Mouse (Mus musculus) thymus, postnatal 14 days (tissue): ENCODE results near the gene Acvr1b.
A peak's percentile ranks its signal among the peaks of the same experiment; 100 is the strongest.

Source experiments
- DNase-seq: peaks from one replicate; pipeline ENCODE4 v3.0.0; 2021

The Acvr1b gene

GRCm38 (mm10) chr15:101173421-101174211 lies at the start of gene Acvr1b:
Acvr1b (plus strand) TSS chr15:101174067.
- DNase-seq: peak; percentile 94

GRCm38 (mm10) chr15:101125561-101125960 lies 48.3 kb upstream of the Acvr1b start:
- no peak for DNase-seq

GRCm38 (mm10) chr15:101126876-101127544 lies 46.9 kb upstream of the Acvr1b start:
- DNase-seq: no peak

DNA sequence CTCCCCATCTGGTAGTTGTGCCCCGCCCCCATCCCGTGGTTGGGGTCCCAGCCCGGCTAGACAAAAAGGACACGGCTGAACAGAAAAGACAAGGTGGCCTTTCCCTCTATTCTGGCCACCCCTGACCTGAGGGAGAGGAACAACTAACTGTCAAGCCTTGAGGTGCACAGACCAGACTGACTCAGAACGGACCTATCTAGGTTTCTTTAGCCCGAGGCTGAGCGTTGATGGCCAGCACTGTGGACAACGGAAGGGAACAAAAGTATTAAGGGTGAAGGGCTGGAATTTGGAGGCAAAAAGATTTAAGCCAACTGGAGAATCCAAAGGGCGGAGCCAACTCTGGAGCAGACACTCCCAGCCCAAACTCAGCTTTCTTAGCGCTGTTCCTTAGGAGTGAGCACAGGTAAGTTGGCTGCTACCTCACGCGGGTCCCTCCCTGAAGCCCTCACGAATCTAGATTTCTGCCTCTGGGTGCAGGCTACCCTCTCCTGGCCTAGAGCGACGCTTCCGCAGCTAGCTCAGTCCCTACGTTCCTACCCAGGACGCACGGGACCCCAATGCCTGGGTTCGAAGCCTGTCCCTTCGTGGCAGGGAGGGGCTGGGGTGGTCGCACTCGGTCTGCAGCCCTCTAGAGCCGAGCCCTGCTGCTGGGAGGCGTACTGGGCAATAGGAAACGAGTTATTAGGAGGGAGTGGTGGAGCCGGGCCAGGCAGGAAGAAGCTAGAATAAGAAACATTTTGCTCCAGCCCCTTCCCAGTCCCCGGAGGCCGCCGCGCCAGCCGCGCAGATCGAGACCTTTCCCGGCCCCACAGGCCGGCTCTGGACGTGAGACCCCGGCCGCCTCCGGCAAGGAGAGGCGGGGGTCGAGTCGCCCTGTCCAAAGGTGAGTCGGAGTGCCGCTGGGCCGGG lies 45.4 kb upstream of the Acvr1b start, which contains the start of gene Acvrl1:
Acvrl1 (plus strand) TSS at position 342 of the 909 bp plus-strand sequence.
- DNase-seq: no peak

- no peak for DNase-seq
These were observed 44.5 kb upstream of the Acvr1b start for GRCm38 (mm10) chr15:101129412-101129811.

- no peak for DNase-seq
These were observed 42.4 kb upstream of the Acvr1b start for GRCm38 (mm10) chr15:101131498-101131897.

GRCm38 (mm10) chr15:101132041-101132440 lies 41.8 kb upstream of the Acvr1b start:
- no peak for DNase-seq

GRCm38 (mm10) chr15:101132761-101133160 lies 41.1 kb upstream of the Acvr1b start:
- no peak for DNase-seq

DNA sequence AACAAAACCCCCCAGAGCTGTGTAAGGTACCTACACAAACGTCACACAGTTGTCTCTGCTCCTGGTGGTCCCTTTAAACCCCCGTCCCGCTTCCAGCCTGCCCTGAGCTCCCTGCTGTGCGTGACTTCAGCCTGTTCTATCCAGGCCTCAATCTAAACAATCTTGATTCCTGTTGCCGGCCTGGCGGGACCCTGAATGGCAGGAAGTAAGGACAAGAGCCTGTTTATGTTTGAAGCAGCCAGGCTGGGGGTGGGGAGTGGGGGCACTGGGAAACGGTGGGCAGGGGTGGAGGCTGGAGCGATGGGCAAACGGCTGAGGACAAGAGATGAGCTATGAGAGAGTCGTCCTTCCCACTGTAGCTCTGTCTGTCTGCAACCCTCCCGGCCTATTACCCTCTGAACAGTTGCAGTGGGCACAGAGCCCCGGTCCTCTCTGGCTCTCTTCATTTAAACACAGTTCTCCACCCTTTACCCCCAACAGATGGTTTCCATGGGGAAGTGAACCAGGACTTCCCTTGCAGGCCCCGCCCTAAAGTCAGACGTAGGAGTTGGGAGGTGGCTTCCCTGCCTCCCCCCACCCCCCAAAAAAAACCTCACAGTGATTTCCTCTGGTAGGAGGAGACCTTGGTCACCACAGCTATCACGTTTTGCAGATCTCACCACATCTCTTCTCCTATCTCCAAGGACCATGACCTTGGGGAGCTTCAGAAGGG lies 39.7 kb upstream of the Acvr1b start:
- DNase-seq: peak; percentile 32

DNA sequence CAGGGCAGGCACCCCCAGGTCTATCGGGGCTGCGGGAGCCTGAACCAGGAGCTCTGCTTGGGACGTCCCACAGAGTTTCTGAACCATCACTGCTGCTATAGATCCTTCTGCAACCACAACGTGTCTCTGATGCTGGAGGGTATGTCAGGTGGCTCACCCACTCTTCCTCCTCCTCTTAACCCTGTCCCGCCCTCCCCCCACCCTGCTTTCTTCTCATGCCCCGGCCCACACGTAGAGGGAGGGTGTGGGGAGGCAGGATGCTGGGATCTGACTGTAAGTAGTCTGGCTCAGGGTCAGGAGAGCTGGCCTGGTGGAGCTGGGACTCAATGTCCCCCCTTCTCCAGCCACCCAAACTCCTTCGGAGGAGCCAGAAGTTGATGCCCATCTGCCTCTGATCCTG lies 38.5 kb upstream of the Acvr1b start:
- peak; percentile 55 for DNase-seq

DNA sequence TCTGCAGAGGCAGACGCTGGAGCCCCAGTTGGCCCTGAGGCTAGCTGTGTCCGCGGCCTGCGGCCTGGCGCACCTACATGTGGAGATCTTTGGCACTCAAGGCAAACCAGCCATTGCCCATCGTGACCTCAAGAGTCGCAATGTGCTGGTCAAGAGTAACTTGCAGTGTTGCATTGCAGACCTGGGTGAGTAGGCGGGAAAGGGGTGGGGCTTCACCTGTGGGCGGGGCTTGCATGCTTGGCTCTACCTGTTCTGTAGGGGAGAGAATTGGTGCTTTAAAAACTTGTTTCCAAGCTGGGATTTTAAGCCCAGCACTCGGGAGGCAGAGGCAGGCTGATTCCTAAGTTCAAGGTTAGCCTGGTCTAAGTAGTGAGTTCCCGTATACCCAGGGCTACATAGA lies 36.4 kb upstream of the Acvr1b start:
- no peak for DNase-seq

DNA sequence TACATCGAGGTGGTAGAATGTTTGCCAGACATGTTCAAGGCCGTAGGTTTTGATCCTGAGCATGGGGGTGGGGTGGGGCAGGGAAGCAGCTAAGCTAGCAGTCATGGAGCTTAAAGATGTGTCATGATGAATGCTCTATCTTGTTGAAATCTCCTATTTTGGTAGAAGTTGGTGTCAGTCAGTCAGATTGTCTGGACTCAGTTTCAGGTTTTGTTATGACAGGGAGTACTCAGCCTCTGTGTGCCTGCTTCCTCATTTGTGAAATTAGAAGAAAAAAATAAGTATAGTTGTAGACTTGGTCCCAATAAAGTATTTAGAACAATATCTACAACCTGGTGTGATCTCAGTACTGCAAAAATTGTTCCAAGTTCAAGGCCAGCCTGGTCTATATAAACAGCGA lies 35.2 kb upstream of the Acvr1b start:
- DNase-seq: no peak

DNA sequence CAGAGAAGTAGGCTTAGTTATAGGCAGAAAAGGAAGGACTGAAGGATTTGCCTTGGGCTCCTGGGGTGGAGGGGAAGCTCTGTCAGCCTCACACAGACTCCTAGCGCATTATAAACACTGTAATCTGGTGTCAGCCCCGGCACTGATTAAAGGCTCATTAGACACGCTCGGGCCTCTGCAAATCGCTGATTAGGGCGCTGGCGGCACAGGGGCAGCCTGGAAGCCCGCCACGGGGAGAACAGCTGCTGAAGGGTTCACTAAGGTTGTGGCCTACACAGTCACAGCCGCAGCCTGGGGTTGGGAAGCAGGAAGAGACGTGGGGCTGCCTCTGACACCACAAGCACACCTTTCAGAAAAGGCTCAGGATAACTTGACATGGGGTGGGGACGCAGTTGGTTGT lies 34.0 kb upstream of the Acvr1b start:
- no peak for DNase-seq

DNA sequence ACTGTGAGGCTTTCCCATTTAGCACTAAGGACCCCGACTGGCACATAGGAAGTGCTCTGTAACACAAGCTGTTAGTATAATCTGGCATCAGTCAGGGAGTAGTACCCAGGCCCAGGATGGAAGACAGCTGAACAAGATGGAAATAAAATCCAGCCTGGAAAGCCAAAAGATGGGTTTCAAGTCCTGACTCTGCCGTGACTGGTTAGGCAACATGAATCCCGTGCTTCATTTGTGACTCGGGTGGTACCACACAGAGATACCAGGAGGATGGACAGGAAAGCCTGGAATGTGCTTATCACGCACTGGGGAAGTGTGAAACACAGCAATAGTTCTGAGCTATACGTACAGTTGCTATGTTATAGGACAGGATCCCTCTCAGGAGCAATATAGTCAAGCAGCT lies 33.3 kb upstream of the Acvr1b start:
- no peak for DNase-seq

DNA sequence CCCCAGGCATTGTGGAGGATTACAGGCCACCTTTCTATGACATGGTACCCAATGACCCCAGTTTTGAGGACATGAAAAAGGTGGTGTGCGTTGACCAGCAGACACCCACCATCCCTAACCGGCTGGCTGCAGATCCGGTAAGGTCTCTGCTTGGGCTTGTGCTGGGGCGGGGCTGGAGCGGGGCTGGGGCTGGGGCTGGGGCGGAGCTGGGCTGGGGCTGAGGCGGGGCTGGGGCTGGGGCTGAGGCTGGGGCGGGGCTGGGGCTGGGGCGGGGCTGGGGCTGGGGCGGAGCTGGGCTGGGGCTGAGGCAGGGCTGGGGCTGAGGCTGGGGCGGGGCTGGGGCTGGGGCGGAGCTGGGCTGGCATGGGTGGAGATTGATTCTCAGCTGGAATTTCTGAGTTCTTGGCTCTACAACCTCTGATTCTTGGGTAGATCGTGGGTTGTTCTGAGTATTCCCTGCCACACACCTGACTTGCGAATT lies 32.8 kb upstream of the Acvr1b start:
- peak; percentile 74 for DNase-seq

- DNase-seq: no peak
These were observed 31.2 kb upstream of the Acvr1b start for GRCm38 (mm10) chr15:101142672-101143071.

DNA sequence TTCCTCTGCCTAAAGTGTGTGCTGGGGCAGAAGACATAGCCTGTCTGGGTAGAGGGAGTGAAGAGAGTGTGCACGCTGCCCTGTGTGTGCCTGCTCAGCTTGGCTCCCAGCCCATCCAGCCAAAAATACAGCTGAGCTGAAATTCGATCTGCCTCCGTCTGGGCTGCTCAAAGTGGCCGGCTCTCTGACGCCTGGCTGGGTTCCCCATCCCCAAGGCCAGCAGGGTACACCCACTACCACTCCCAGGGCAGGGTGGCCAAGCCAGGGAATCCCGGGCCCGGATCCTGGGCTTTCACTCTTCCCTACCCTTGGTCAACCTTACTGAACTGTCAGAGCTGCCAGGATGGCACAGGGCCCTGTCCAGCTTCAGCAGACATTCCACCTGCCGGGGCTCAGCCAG lies 30.4 kb upstream of the Acvr1b start:
- DNase-seq: no peak

DNA sequence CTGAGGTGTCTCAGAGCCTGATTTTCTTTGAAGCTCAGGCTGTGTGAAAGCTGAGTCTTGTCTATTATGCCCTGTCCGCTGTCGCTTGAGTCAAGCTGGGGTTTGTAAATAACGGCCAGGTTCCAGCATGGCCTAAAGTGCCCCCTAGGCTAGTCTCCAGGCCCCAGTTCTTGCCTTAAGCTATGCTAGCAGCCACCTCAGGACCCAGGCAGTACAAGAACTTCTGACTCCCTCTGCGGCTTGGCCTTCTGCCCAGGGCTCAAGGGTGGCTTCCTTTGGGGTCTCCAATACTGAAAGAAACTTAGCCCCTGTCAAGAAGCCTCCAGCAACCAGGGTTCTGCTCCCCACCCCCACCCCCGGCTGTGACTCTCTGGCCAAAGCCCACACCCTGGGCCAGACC lies 29.7 kb upstream of the Acvr1b start:
- no peak for DNase-seq

- no peak for DNase-seq
These were observed 29.1 kb upstream of the Acvr1b start for GRCm38 (mm10) chr15:101144779-101145178.

DNA sequence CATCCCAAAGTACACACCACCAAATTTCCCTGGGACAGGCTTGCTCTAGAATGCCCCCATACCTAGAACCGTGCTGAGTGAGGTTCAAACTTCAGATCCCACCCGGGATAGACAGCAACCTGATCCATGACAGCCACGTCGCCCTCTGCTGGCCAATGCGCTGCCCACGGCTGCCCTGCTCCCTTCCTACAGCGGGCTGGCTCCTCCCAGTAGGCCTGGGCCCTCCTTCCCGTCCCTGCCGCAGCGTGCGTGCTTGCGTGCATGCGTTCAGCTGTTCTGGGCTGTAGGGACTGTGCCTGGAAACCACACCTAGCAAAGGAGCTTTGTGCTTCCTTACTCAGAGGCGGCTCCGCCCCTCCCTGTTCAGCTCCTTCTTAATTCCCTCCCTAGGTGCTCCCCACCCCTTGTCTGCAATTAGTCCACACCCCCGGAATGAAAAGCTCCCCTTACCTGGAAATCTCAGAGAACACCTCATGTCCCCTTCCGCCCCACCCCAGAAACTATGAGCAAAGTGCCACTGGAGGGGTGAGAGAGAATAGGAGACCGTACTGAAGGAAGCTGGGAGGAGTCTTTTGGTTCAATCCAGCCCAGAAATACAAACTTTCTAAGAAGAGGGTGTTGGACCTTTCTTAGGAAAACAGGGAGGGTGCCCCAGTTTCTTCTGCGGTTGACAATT lies 28.3 kb upstream of the Acvr1b start:
- DNase-seq: peak; percentile 95

- no peak for DNase-seq
These were observed 27.5 kb upstream of the Acvr1b start for GRCm38 (mm10) chr15:101146100-101146965.
